Mouse (Mus musculus) myocyte (in vitro differentiated cells): ENCODE measurements around the gene Gm21885.

Source experiments
- E2F4 ChIP-seq: IDR thresholded peaks from one replicate; pipeline ENCODE4 v1.6.1; 2011; ENCODE audit warnings: mild to moderate bottlenecking, control low read depth, moderate library complexity; ENCODE audit not compliant: insufficient read depth
- MYOD1 ChIP-seq, 3 experiments: IDR thresholded peaks; one replicate each; pipeline ENCODE4 v1.6.1; 2011; ENCODE audit warnings: control low read depth in 2 of 3, low read depth in 2 of 3, mild to moderate bottlenecking in 2 of 3, moderate library complexity in 1 of 3; ENCODE audit not compliant: insufficient read length in 2 of 3, control insufficient read depth in 1 of 3
- POLR2A ChIP-seq: IDR thresholded peaks from one replicate; pipeline ENCODE4 v1.6.1; 2011; ENCODE audit warnings: low read depth, mild to moderate bottlenecking, control low read depth, moderate library complexity; ENCODE audit not compliant: insufficient read length
- TCF12 ChIP-seq: IDR thresholded peaks from one replicate; pipeline ENCODE4 v1.6.1; 2011; ENCODE audit warnings: mild to moderate bottlenecking, control low read depth; ENCODE audit not compliant: poor library complexity, insufficient read depth, severe bottlenecking
- TCF3 ChIP-seq: IDR thresholded peaks from one replicate; pipeline ENCODE4 v1.6.1; 2011; ENCODE audit warnings: low read depth, control low read depth; ENCODE audit not compliant: insufficient read length
- USF1 ChIP-seq: IDR thresholded peaks from one replicate; pipeline ENCODE4 v1.6.1; 2011; ENCODE audit warnings: low read depth, mild to moderate bottlenecking, control low read depth, moderate library complexity

- TF ChIP-seq POLR2A: no peak
- peak; percentile 32 for TF ChIP-seq TCF12
- peak; percentile 4 to 79 (median 68) for TF ChIP-seq MYOD1 (IDR thresholded peaks at IDR 0.05; ENCODE audit: control insufficient read depth in 1 of 3, insufficient read length in 2 of 3, low read depth in 2 of 3)
- TF ChIP-seq TCF3: no peak
- no peak for TF ChIP-seq USF1
- TF ChIP-seq E2F4: no peak
These were observed 31.1 kb downstream of the Gm21885 start for GRCm38 (mm10) chr11:94312733-94313132.
